Mouse (Mus musculus) small intestine, adult 2 months (tissue): ENCODE results near the gene Eno1.

Experiments used
- CTCF ChIP-seq: fragments of 200-500 bp; IDR thresholded peaks from 2 replicates; pipeline ENCODE4 v1.5.1; 2012; ENCODE audit warnings: low read depth, mild to moderate bottlenecking, control low read depth, inconsistent platforms, low read length, moderate library complexity, mixed read lengths; ENCODE audit not compliant: insufficient replicate concordance, insufficient read length; ENCODE audit errors: extremely low read depth
- POLR2A ChIP-seq: fragments of 200-500 bp; IDR thresholded peaks from 2 replicates; pipeline ENCODE4 v1.6.1; 2012; ENCODE audit warnings: low read depth, mild to moderate bottlenecking, control low read depth, inconsistent platforms, low read length, moderate library complexity

DNA sequence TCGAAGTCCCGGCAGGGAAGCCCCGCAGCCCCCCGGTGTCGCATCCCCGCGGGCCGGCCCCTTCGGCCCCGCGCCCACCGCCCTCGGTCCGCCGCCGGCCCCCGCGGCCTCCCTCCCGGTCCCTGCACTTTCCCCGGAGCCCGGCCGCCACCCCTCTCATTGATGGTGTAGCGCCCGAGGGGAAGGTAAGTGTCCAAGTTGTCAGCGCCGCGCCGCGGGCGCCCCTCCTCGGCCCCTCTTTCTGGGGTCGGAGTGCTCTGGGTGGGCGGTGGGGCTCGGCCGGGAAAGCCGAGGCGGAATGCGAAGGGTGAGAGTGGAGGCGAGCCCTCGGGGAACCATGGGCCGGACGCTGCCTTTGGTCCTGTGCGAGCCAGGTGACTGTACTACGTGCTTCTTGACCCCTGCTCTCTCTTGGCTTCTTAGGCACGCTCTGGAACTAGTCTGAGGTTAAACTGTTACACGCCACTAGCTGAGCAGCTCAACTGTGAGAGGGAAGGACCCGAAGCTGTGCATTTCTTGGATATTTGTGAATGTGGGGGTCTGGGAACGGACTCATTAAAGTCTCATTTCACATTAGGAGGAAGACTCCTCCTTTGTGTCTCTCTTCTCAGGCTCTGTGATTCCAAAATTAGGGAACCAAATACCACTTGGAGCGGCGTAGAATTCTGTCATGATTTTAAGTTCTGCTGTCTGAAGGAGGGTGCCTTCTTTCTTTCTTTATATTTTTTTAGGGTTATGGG is 45.5 kb downstream of the Eno1 start:
- TF ChIP-seq CTCF (no peak), POLR2A (no peak; the same call in 1 of the 2 replicates)
